Comparison of ENCODE assay signal across 21 mouse cellular contexts in the genomic region with DNA sequence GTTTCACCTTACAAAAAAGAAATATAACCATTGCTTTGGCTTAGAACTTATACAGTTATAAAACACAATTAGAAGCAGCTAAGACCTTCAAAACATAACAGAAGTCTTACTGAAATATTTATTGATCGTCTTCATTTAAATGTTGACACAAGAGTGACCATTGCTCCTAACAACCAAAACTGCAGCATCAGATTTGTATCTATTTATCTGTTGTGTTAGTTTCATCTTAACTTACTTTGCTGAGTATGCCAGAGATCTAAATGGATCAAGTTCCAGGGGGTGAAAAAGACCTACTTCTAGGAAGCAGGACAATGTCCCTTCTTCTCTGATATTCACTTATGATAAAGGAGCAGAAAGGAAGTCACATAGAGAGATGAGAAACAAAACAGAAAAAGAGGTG. TPM values are rescaled to one million over a fixed set of nuclear protein-coding genes. Genes with fewer than 3 reads are reported as not detected.
"Had no signal": no experiment of that assay in that cellular context is flagged by ENCODE, and none has a peak within 500 bp of the region (broad histone marks: within the 10 kb centered on the region; RNA-seq: fewer than 3 reads in every experiment).

No protein-coding gene starts in this region.

- H3K9me3 ChIP-seq: neural tube, embryonic 13.5 days; neural tube, embryonic 15.5 days; stomach, embryonic 15.5 days had no signal

- H3K27me3 ChIP-seq: neural tube, embryonic 13.5 days; neural tube, embryonic 15.5 days; stomach, embryonic 15.5 days had no signal

- H3K4me2 ChIP-seq: neural tube, embryonic 13.5 days; neural tube, embryonic 15.5 days; stomach, embryonic 15.5 days had no signal

- H3K4me3 ChIP-seq: neural tube, embryonic 13.5 days; neural tube, embryonic 15.5 days; stomach, embryonic 15.5 days had no signal

- H3K27ac ChIP-seq: neural tube, embryonic 13.5 days; neural tube, embryonic 15.5 days; stomach, embryonic 15.5 days; stomach, postnatal 0 days had no signal

- DNase-seq: retina, postnatal 1 day; right cerebral cortex, adult 18-20 months; right cerebral cortex, postnatal 14 days; right cerebral cortex, postnatal 25 days; right cerebral cortex, postnatal 4 days; spleen, adult 18-20 months; thymus, adult 18-20 months; thymus, adult 2 months; thymus, postnatal 14 days; thymus, postnatal 25 days; thymus, postnatal 36 days; thymus, postnatal 4 days had no signal

- H3K36me3 ChIP-seq: neural tube, embryonic 13.5 days; neural tube, embryonic 15.5 days; stomach, embryonic 15.5 days had no signal

- H3K4me1 ChIP-seq: neural tube, embryonic 13.5 days; neural tube, embryonic 15.5 days; stomach, embryonic 15.5 days had no signal

- H3K9ac ChIP-seq: neural tube, embryonic 13.5 days; neural tube, embryonic 15.5 days; stomach, embryonic 15.5 days had no signal

RNA-seq across cellular contexts. Expression of gene Baat, which starts 2.8 kb away (rescaled TPM):
- total RNA-seq: neutrophil, adult 5-6 weeks had no signal
- polyA plus RNA-seq: neural tube, embryonic 13.5 days; neural tube, embryonic 14.5 days; neural tube, embryonic 15.5 days; spleen, adult 2 months; stomach, postnatal 0 days; testis, adult 2 months; thymus, adult 2 months; urinary bladder, adult 2 months had no signal

RNA-seq across cellular contexts. Expression of gene Acnat1, which starts 29.9 kb away (rescaled TPM):
- total RNA-seq: neutrophil, adult 5-6 weeks had no signal
- polyA plus RNA-seq: neural tube, embryonic 13.5 days; neural tube, embryonic 14.5 days; neural tube, embryonic 15.5 days; spleen, adult 2 months; testis, adult 2 months; thymus, adult 2 months; urinary bladder, adult 2 months had no signal

RNA-seq across cellular contexts. Expression of gene Aldob, which starts 45.8 kb away (rescaled TPM):
- total RNA-seq: neutrophil, adult 5-6 weeks had no signal
